Mouse (Mus musculus): ENCODE measurements around the gene Mrpl47. TPM values are rescaled to one million over a fixed set of nuclear protein-coding genes. Genes with fewer than 3 reads are reported as not detected.

Mrpl47 gene
- total RNA-seq, 2 experiments from 2014 or later: 22.2 to 22.8 TPM

DNA sequence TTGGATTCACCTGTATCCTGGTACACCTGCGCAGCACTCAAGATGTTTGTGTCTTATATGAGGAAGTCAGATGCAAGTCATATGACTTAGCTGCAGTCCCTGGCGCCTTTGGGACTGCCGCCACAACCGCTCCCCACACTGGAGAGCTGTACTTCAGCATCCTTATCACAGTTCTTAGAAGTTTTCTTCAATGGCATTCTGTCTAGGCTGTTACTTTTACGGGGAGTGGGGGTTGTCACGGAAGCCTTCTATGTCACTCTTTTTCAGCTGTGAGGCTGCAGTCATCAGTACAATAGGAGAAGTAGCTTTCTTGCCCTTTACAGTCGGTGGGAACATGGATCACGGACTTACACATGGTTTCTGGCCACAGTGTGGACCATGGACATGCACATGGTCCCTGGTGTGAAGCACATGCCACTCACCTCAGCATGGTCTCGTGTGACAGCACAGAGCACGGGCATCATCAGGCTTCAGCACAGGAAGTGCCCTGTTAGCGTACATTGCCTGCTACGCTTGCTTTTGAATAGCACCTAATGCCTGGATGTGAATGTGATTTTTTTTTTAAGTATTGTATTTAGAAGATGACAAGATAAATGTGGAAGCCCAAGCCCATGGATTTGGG lies 54.4 kb downstream of the Mrpl47 start:
- no peak overlapping the region for H3K4me3 ChIP-seq
- H3K27ac ChIP-seq: no peak overlapping the region
- no peak for DNase-seq (ENCODE audit: extremely low spot score in 1 of 2, low spot score in 2 of 2)
- TF ChIP-seq CTCF (IDR thresholded peaks at IDR 0.05): no peak
- intact Hi-C loops (cut with DNase I): no loop called here

- H3K4me3 ChIP-seq: no peak overlapping the region
- no peak for DNase-seq (ENCODE audit: extremely low spot score in 1 of 2, low spot score in 2 of 2)
- no peak overlapping the region for H3K27ac ChIP-seq
- intact Hi-C loops (cut with DNase I): no loop called here
- no peak for TF ChIP-seq CTCF (IDR thresholded peaks at IDR 0.05)
Measured at GRCm38 (mm10) chr3:32676393-32676792, 61.0 kb downstream of the Mrpl47 start.

Other genes with a start within 250 kb of the Mrpl47 start
- not detected for gene Kcnmb3, start 245.4 kb downstream of the Mrpl47 start, total RNA-seq (2021)
- 10 to 100 TPM; 36.1 to 37.0 TPM for gene Zfp639, start 227.3 kb downstream of the Mrpl47 start, total RNA-seq (2021)
- 100 to 1,000 TPM; 119 to 123 TPM for gene Mfn1, start 208.1 kb downstream of the Mrpl47 start, total RNA-seq (2021)
- gene Gnb4, start 121.0 kb downstream of the Mrpl47 start, total RNA-seq (2021): 10 to 100 TPM; 22.9 to 27.4 TPM
- 10 to 100 TPM; 16.7 to 17.7 TPM for gene Actl6a, start 31.3 kb downstream of the Mrpl47 start, total RNA-seq (2021)
- 100 to 1,000 TPM; 198 to 210 TPM for gene Ndufb5, start 615 bp downstream of the Mrpl47 start, total RNA-seq (2021)
- gene Usp13, start 79.9 kb upstream of the Mrpl47 start, total RNA-seq (2021): 10 to 100 TPM; 28.3 to 30.7 TPM

Data from left cerebral cortex, adult 2 months (tissue).